Mouse (Mus musculus) B cell, adult 2 months (primary cell): ENCODE results near the gene Baiap2.

Experiments
- DNase-seq, 2 experiments: peaks; one replicate each; pipeline ENCODE4 v3.0.0; 2022

The Baiap2 gene

GRCm38 (mm10) chr11:119982236-119982635, 39.7 kb downstream of the Baiap2 start:
- DNase-seq: no peak

GRCm38 (mm10) chr11:119983151-119983550, 40.6 kb downstream of the Baiap2 start:
- DNase-seq: no peak

- DNase-seq: no peak
Observed at GRCm38 (mm10) chr11:119986751-119987425, 44.3 kb downstream of the Baiap2 start.

DNA sequence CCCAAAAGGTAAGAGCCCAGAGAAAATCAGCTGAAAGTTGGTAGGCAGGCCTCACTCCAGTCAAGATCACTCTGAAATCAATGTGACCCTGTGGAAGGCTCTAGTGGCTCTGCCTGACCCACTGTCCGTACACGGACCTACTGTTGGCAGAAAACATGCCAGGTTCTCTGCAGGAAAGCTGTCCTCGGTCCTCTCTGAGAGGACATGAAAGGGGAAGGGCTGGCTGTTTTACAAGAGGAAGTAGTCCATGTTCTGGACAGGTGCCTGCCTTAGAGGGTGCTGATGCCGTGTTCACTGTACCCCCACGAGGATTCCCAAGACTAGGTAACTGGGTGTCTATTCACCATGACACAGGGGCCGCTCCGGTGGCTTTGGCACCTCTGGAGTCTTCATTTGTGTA, 45.3 kb downstream of the Baiap2 start:
- peak; percentile 31 to 42 for DNase-seq

DNA sequence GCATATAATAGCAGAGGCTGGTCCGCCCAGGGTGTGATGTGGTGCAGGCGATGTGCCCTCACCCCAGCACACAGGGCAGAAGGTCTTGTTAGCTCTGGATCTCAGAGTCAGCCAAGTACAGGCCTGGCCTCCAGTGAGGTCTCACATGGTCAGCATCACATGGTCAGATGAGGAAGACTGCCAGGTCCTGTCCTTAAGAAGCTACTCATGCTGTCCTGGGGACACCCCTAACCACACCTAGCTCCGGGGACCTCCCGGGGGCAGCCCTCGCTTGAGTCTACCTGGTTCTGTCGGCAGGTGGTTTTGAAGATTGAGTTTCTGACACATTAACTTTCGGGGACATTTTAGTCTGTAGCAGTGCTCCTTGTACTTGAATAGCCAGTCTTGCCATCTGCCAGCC, 45.8 kb downstream of the Baiap2 start:
- no peak for DNase-seq

GRCm38 (mm10) chr11:119989115-119989564, 46.6 kb downstream of the Baiap2 start:
- DNase-seq: no peak

- DNase-seq: no peak
Observed at GRCm38 (mm10) chr11:119990658-119991337, 48.2 kb downstream of the Baiap2 start.

GRCm38 (mm10) chr11:119991338-119991678, 48.7 kb downstream of the Baiap2 start:
- peak; percentile 92 to 93 for DNase-seq

DNA sequence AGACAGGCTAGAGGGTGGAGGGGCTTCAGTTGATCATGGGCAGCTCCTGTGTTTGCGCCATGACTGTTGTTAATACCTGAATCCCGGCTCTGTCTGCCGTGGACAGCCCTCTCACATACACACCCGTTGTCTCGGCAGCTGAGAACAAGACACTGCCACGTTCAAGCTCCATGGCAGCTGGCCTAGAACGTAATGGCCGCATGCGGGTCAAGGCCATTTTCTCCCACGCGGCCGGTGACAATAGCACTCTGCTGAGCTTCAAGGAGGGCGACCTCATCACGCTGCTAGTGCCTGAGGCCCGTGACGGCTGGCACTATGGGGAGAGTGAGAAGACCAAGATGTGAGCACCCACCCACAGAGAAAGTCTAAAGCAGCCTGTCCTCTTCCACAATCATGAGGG, 54.8 kb downstream of the Baiap2 start:
- no peak for DNase-seq

- DNase-seq: no peak
Observed at GRCm38 (mm10) chr11:120002041-120002440, 59.5 kb downstream of the Baiap2 start.

DNA sequence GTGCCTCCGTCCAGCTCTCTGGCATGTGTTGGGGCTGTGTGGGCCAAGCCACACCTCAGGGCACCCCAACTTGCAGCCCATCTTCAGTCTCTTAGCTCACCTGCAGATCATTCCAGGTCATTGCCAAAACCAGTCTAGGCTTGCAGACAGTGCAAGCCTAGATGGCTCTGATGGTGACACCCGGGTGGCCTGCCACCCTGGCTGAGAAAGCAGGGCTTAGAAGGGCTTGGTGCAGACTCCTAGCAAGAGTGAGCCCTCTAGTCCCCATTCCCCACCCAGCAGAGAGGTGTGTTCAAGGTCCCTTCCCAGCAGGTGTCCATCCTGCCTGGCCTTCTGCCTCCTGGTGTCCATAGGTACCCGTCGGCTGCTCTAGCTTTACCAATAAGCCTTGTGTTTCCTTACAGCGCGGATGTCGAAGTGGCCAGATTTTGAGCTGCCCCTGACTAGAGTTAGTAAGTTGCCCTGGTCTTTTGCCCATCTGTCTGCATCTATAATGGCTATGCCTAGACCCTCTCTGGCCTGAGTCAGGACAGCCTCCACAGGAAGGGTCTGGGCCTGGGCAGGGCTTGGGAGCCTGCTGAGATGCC, 60.2 kb downstream of the Baiap2 start:
- no peak for DNase-seq

- no peak for DNase-seq
Observed at GRCm38 (mm10) chr11:120005434-120006317, 63.1 kb downstream of the Baiap2 start.

DNA sequence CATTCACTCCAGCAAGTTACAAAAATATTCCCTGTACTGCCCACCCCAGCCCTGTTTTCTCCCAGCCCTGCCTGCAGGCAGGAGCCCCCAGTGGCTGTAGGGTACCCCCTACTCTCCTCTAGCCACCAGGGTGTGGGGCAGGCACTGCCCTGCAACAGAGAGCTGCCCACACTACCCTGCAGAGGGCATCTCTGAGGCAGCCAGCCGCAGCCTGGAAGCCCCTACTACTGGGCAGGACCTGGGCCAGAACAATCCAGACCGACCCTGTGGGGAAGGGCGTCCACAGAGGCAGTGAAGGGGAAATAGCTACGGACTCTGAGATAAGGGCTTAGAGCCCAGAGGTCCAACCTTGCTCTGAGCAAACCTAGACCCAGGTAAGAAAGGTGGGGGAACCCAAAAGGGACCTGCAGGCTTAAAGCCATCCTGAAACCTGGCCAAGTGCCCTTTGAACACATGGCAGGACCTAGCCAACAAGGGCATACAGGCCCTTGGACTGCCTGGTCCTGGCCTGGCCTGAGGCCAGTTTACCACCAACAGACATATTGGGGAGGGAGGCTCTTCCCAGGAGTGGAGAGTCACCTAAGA, 65.0 kb downstream of the Baiap2 start:
- DNase-seq: no peak

- no peak for DNase-seq
Observed at GRCm38 (mm10) chr11:120008501-120008900, 65.9 kb downstream of the Baiap2 start.

- no peak for DNase-seq
Observed at GRCm38 (mm10) chr11:120008956-120009355, 66.4 kb downstream of the Baiap2 start.

DNA sequence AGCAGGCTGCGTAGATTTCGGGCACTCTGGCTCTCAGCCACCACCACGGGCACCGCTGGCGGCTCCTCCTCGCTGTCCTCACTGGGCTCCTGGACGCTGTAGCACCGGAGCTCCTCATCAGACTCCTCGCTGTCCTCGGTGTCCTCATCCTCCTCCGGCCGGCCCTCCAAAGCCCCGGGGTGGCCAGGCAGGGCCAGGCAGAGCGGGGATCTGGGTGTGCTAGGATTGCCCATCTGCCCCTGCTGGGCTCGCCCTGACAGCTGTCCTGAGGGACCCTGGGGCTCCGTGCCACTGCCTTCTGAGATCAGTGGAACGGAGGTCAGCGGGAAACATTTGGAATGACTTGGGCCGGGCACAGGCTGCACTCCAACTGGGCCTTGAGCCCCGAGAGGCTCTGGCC, 67.4 kb downstream of the Baiap2 start:
- no peak for DNase-seq

GRCm38 (mm10) chr11:120011114-120011760, 68.7 kb downstream of the Baiap2 start:
- no peak for DNase-seq

GRCm38 (mm10) chr11:120011761-120012560, 69.4 kb downstream of the Baiap2 start:
- DNase-seq: no peak

DNA sequence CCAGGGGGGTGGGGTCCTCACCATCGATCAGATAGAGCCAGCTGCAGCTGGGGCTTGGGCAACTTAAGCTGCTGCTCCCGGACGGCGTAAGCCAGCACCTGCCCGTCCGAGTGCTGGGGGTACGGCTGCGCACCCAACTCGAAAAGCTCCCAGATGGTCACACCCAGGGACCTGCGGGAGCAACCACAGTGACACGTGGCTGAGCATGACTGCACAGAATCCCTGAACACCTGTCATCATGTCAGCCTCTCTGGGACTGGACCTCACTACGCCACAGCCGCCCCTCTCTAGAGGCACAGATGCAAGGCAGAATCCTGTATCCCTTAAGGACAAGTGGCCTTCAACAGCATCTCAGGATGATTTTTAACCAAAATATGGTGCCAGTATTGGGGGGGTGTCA, 70.1 kb downstream of the Baiap2 start:
- no peak for DNase-seq

GRCm38 (mm10) chr11:120013174-120013711, 70.7 kb downstream of the Baiap2 start:
- peak; percentile 76 to 77 for DNase-seq

- no peak for DNase-seq
Observed at GRCm38 (mm10) chr11:120014758-120015157, 72.2 kb downstream of the Baiap2 start.
